Mouse (Mus musculus): Measurements from ENCODE around the gene Smad9.

The Smad9 gene

GRCm38 (mm10) chr3:54755145-54756041, at the start of gene Smad9:
Smad9 (plus strand) TSS chr3:54755582.
- DNase-seq, result peak; percentile 81

DNA sequence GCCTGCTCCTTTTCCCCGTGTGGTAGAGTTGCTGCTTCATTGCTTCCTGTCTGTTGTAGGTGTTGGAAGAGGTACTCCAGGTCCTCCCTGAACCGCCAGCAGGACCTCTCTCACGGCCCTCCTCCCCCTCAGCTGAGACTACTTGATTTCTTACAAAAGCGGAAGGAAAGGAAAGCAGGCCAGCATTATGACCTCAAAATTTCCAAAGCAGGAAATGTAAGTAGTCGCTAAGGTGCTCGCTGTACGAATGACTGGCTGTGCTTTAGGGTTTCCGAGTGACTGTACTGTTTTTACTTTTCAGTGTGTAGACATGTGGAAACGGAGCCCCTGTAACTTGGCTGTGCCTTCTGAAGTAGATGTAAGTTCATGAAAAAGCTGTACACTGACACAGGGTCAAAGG, 46.4 kb upstream of the Smad9 start:
- DNase-seq, result no peak

DNA sequence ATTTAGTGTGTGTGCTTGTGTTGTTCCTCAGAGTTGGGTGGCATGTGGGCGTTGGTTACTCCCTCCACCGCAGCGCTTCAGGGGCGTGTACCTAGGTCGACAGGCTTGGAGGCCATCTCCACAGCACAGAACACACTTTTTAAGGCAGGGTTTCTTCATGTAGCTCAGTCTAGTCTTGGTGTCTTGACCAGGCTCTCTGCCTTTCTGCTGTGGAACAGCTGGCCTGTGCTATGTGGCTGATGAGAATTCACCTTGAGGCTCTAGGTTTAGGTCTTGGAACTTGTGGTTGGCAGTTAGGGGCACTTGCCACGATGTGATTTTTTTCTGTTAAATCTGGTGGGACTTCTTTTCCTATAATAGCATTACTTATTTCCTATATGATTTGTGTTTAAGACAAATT, 41.1 kb upstream of the Smad9 start, which contains the start of gene Gm21958:
TSS of gene Gm21958 (minus strand) at position 101 of the 400 bp plus-strand sequence.
- DNase-seq, result no peak

DNA sequence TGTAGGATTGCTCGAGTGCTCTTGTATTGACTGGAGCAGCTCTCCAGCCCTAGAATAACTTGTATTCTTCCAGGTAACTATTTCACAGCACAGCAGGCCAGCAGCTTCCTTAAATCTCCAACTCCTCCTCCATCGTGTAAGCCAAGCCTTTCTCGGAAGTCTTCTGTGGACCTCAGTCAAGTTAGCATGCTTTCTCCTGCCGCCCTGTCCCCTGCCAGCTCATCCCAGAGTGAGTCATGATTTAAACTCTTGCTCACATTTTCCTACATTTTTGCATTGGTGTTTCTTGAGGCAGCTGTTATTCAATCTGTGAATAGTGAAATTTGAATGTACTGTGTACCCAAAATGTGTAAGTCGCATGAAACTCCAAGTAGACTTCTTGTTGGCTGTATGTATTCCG, 39.9 kb upstream of the Smad9 start:
- DNase-seq, result no peak

- DNase-seq, result no peak
Measured at GRCm38 (mm10) chr3:54717348-54717747, 38.0 kb upstream of the Smad9 start.

DNA sequence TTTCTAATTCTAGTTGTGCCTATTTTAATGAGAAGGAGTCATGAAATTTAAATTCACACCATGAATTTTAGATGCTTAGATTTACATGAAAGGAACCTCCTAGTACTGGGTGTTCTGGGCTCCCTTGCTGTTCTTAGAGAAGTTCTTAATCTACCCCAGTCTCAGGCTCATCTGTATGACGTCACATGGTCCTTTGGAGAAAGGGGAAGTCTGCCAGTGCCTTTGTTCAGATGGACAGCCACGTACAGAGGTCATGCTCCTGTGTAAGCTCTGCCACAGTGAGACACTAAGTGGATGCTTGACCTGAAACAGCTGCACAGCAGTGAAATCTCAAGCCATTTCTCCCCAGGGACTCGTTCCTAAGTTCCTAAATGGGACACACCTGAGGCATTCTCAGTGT, 36.4 kb upstream of the Smad9 start:
- DNase-seq, result no peak

DNA sequence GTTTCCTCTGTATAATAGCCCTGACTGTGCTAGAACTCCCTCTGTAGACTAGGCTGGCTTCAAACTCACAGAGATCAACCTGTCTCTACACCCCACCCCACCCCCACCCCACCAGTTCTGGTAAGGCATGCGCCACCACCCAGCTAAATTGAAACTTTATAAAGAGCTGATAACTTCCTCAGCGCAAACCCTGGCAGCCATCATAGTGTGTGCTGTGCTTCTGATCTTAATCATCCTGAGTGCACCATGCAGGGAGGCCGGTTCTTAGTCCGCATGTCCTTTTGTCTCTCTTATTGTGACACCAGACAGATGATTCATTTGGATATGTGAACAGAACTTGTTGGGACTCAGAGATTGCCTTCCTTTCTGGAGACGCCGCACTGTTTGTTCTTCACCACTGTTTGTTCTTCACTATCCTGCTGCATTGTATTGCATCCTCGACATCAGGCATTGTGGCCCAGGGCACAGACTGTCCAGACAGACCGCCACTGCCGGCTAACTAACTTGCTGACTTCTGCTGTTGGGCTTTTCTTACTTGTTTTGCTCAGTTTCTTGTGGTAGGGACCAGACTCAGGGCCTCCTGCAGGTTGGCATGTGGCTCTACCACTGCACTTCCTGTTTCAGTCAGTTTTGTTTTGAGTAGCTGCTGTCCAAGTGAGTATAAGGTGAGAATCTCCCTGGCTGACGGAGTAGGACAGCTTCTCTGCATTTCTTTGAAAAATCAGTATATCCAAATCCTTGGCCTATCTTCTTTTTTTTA, 31.5 kb upstream of the Smad9 start:
- no peak for DNase-seq

GRCm38 (mm10) chr3:54725344-54725743, 30.0 kb upstream of the Smad9 start:
- no peak for DNase-seq

DNA sequence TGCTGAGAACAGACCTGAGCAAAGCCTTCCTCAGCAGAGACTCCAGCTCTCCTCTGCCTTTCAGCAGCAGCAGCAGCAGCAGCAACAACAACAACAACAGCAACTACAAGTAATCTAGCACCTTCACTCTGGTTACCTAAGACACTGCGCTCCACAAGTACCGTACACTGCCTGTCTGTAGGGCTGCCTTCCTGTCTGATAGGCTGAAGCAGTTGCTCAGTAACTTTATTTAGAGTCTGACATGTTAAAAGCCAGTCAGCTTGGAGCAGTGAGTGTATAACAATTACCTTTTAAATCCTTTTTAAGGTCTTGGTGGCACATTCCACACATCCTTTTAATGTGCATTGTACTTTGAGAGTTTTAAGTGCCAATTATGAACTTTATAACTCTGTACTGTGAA, 27.8 kb upstream of the Smad9 start:
- DNase-seq, result no peak

- no peak for DNase-seq
Measured at GRCm38 (mm10) chr3:54728100-54728499, 27.3 kb upstream of the Smad9 start.

GRCm38 (mm10) chr3:54731626-54732150, 23.7 kb upstream of the Smad9 start:
- no peak for DNase-seq

GRCm38 (mm10) chr3:54732371-54732770, 23.0 kb upstream of the Smad9 start:
- no peak for DNase-seq

DNA sequence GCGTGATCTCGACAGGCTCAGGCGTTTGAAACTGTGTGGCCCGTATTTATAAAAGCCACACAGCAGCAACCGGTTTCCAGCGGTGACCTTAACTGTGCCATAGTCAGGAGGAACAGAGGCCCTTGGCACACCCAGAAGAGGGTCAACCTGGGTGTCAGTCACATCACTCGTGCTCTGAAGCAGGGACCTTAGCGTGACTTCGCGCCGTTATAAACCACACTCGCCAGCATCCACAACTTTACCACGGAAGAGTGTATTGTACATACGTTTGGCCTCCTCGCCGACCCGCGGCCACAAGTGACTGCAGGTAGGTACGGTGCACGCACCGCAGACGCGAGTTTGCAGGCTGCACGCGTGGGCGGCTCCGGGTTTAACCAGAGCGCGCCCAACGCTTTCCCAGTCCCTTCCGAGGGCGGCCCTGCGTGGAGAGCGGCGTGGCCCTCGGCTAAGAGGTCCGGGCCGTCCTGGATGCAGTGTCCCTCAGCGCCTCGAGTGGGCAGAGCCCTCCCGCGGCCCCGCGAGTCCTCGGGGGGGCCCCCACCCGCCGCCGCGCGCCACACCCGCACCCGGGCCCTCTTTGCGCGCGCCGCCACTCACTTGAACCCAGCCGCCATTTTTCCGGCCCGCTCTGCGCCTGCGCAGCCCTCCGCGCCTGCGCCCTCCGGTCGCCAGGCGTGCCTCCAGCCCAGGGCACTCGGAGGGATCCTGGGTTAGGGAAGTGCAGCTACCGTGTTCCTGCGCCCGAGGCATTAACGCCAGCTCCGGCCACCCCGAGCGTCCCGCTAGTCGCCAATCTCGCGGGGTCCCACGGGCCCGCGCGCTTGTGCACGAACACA, 20.8 kb upstream of the Smad9 start:
- peak; percentile 94 for DNase-seq

GRCm38 (mm10) chr3:54735247-54736046, 19.9 kb upstream of the Smad9 start, which contains the start of the genes Exosc8 and Alg5:
Exosc8 (minus strand) TSS chr3:54735393.
Alg5 (plus strand) TSS chr3:54735539.
- peak; percentile 90 for DNase-seq

GRCm38 (mm10) chr3:54736101-54736927, 19.1 kb upstream of the Smad9 start:
- DNase-seq, result peak; percentile 21

DNA sequence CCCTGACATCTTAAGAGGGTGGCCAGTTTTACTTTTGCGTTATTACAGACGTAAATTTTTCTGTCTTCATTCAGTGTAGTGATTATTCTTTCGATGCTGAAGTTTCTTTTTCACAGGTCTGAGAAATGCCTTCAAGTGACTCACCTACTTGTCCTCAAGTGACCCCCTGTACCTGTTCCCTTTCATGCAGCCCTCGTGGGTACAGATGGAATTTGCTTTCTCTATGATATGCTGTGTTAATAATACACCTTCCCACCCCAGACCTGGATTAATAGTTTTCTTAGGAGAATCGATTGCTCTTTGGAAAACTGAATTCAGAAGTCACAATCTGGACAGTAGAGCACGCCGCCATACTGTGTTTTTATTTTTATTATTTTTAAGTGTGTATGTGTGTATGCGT, 18.1 kb upstream of the Smad9 start:
- no peak for DNase-seq

GRCm38 (mm10) chr3:54741965-54742364, 13.4 kb upstream of the Smad9 start:
- no peak for DNase-seq

DNA sequence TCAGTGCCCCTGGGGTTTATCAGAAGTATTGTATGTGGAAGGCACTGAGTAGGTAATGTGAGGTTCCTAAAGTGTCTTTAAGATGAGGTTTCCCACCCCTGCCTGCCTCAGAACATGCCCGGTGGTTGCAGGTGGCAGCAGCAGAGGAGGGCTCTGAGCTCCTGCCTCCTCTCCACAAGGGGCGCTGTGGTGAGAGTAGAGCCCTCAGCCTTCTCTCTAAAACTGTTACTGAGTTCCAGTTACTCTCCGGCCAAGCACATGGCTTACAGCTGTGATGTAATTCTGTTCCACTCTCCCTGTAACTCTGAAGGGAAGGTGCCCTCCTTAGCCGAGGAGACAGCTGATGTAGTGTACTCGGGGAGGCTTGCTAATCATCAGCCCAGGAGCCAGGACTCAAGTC, 9.6 kb upstream of the Smad9 start:
- DNase-seq, result peak; percentile 54

DNA sequence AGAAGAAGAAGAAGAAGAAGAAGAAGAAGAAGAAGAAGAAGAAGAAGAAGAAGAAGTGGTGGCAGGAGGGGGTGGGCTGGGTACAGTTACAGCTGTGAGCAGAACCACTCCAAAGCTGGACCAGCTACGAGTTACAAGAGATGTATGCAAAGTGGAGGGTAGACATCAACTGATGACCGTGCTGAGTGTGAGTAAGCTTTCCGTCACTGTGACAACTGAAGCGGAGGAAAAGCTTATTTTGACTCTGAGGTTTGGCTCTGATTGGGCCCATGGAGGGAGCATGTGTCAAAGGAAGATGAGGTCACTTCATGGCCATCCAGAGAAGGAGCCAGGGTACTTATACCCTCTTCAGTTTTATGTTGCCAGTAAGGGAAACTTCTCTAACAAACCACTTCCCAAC, 2.0 kb upstream of the Smad9 start:
- DNase-seq, result no peak

DNA sequence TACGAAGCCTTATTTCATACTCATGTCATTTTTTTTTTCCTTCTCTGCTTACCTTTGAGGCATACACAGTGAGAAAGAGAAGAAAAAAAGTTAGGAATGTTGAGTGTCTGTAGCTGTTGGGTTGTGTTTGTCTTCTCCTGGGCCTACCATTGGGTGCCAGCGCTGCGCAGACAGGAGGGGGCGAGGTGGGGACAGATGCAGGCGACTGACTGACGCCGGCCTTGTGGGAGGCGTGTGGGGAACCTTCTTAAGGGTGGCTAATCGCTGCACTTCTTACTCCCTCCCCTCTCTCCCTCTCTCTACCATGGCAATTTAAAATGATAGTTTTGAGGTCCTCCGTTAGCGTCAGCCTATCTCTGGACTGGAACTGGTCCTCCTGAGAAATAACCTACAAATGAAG, 676 bp downstream of the Smad9 start:
- peak; percentile 38 for DNase-seq

DNA sequence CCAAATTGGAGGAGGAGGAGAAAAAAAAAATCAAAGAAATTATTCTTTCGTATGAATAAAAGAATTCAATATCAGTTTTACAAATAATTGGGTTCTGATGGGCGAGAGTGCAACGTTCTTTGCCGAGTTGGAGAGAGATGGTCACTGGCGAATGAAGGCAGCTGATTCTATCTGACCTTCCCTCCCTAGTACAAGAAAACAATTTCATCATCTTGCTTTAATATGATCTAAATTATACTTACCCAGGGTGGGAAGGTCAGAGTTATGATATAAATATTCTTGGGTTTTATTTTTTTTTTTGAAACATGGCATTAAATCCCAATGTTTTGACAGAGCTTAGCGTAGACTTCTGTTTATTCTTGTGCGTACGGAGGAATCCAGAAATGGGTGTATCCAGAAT, 2.1 kb downstream of the Smad9 start:
- DNase-seq, result no peak

All from retina, postnatal 1 day (tissue).